Mouse (Mus musculus): ENCODE measurements at regions not wholly inside any gene's neighbourhood (a gene's known extent, or its start where the extent isn't known, plus 50 kb on each side); places are given as distances from the start of the nearest gene placed in this dataset.

DNA sequence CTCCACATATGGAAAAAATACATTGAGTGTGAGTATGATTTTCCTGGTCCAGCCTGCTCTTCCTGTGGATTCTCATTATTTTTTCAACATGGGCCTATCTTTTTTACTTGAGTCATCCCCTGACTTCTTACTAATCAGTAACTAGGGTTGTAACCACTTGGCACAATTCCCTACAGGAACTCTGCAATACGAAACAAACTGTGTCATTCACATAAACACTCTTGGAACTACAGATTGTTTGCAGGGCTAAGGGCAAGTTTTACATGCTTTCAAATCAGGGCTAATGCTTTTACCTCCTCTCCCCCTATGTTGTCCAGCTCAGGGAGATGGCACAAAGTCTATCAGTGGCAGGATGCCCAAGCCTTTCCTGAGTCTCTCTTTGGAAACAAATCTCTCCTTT is 178.4 kb upstream of the Fam19a1 start:
- Histone ChIP-seq H3K4me1 (ENCODE audit: control insufficient read depth, insufficient read depth, low read length) (no peaks in the 10 kb centered on the region), H3K27ac (ENCODE audit: insufficient read depth, low read length) (no peak overlapping the region), H3K4me3 (ENCODE audit: insufficient read depth, low read length) (no peak overlapping the region)
- TF ChIP-seq CTCF (IDR thresholded peaks at IDR 0.05; ENCODE audit: borderline replicate concordance, insufficient read depth, low read length), result no peak
- TF ChIP-seq POLR2A (IDR thresholded peaks at IDR 0.05; ENCODE audit: low read depth, low read length), result no peak

DNA sequence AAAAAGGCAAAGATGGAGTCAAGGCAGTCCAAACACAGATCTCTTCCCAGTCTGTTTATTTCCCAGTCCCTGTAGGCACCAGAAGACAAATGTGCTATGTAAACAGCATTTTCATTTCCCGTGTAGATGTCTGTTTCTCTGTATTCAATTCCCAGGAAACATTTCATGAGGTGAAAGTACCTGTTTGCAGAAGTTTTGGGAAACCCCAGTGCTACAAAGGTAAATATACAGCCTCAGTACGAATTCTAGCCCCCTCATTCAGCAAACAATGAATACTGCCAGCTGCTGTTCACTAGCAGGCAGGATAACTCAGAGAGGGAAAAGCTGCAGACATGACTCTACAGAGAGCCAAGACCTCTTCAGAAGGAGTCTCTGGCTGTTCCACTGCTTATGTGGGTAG is 176.4 kb upstream of the Fam19a1 start:
- Histone ChIP-seq H3K4me3 (ENCODE audit: insufficient read depth, low read length) (no peak overlapping the region), H3K27ac (ENCODE audit: insufficient read depth, low read length) (no peak overlapping the region), H3K4me1 (ENCODE audit: control insufficient read depth, insufficient read depth, low read length) (no peaks in the 10 kb centered on the region)
- no peak for TF ChIP-seq POLR2A (IDR thresholded peaks at IDR 0.05; ENCODE audit: low read depth, low read length)
- no peak for TF ChIP-seq CTCF (IDR thresholded peaks at IDR 0.05; ENCODE audit: borderline replicate concordance, insufficient read depth, low read length)

DNA sequence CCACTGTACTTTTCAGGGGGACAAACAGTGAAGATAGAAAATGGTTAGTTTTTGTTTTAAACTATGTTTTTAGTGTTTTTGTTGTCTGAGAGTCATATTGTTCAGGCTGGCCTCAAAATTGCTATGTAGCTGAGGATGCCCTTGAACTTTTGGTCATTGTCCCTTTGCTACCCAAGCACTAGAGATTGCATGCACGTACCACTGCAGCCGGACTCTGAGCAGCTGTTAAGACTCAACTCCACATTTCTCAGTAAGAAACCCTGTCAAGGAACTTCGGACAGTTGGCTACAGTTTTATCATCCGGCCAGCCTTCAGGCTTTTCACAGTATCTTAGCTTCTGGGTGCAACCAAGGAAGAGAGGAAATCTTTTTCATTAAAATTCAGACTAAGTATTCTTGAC is 173.9 kb upstream of the Fam19a1 start:
- Histone ChIP-seq H3K27ac (ENCODE audit: insufficient read depth, low read length) (no peak overlapping the region), H3K4me1 (ENCODE audit: control insufficient read depth, insufficient read depth, low read length) (no peaks in the 10 kb centered on the region), H3K4me3 (ENCODE audit: insufficient read depth, low read length) (no peak overlapping the region)
- TF ChIP-seq POLR2A (IDR thresholded peaks at IDR 0.05; ENCODE audit: low read depth, low read length) (no peak), CTCF (IDR thresholded peaks at IDR 0.05; ENCODE audit: borderline replicate concordance, insufficient read depth, low read length) (no peak)

DNA sequence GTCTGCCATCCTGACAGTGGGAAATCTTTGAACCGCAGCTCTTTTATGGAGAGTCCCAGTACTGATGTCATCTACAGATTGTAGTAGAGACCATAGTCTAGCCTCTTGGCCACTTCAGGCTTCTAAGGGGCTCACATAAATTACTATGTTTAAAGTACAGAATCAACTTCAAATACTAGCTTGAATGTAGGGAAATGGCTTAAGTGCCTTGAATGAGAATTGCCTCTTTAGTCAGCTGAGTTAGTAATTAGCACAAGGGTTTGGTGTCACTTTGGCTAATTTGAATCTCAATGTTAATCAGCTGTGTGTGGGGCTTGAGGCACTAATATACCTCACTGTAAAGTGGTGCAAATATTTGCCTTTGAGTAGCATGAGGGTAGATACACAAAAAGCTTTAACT is 152.2 kb upstream of the Fam19a1 start:
- TF ChIP-seq CTCF (IDR thresholded peaks at IDR 0.05; ENCODE audit: borderline replicate concordance, insufficient read depth, low read length) (no peak), POLR2A (IDR thresholded peaks at IDR 0.05; ENCODE audit: low read depth, low read length) (no peak)
- Histone ChIP-seq H3K27ac (ENCODE audit: insufficient read depth, low read length) (no peak overlapping the region), H3K4me3 (ENCODE audit: insufficient read depth, low read length) (no peak overlapping the region), H3K4me1 (ENCODE audit: control insufficient read depth, insufficient read depth, low read length) (no peaks in the 10 kb centered on the region)

DNA sequence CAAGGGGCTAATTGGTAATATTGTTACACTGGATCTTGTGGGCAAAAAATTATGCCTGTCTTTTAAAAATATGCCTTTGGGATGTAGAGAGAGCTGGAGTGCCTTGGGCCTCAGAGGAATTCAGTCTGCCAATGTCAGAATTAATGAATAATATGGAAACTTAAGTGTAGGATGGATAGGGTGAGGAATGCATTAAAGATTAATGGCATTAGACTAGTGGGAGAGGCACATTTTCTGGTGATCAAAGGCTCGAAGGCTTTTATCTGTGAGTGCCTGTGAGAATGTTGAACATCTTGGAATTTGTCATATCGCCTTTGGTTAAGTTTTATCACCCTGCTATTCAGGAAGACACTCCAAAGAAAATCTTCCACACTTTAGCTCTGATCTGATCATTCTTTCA is 146.7 kb upstream of the Fam19a1 start:
- Histone ChIP-seq H3K4me1 (ENCODE audit: control insufficient read depth, insufficient read depth, low read length) (no peaks in the 10 kb centered on the region), H3K4me3 (ENCODE audit: insufficient read depth, low read length) (no peak overlapping the region), H3K27ac (ENCODE audit: insufficient read depth, low read length) (no peak overlapping the region)
- TF ChIP-seq POLR2A (IDR thresholded peaks at IDR 0.05; ENCODE audit: low read depth, low read length) (no peak), CTCF (IDR thresholded peaks at IDR 0.05; ENCODE audit: borderline replicate concordance, insufficient read depth, low read length) (no peak)

DNA sequence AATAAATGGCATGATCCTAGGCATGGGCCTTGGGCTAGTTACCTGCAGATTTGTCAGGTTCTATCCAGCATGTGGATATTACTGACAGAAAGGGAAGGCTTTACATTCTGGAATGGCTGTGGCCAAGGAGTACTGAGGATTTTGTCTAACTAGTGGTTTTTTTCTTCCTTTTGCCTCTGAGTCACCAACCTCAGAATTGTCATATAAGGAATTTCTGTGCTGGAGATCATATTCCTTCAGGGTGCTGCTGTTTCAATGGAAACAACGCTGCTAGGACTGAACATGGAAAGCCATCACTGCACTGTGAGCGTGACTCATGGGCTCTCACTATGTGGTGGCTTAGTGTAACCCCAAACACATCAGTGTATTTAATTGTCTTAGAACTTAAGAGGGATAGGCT is 137.0 kb upstream of the Fam19a1 start:
- Histone ChIP-seq H3K27ac (ENCODE audit: insufficient read depth, low read length) (peak overlapping the region; percentile 83), H3K4me1 (ENCODE audit: control insufficient read depth, insufficient read depth, low read length) (peaks cover 7% of the 10 kb centered on the region), H3K4me3 (ENCODE audit: insufficient read depth, low read length) (no peak overlapping the region)
- TF ChIP-seq CTCF (IDR thresholded peaks at IDR 0.05; ENCODE audit: borderline replicate concordance, insufficient read depth, low read length), result no peak
- TF ChIP-seq POLR2A (IDR thresholded peaks at IDR 0.05; ENCODE audit: low read depth, low read length), result no peak

DNA sequence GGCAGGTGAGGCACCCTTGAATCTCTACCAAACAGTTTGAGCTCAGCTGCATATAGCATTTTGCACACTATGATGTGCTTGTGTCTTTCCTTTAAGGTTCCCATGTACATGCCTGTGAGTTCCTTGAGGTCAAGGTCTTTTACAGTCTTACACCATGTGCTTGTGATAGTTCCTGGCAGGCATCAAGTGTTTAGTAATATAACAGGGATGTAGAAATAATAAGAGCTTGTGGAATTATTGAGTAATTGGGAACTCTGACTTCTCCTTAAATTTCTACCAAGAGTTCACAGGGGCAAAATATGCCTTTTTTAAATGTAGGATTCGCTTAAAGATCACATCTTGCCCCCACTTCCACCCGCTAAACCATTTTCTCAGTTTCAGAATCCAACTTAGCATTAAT is 115.9 kb upstream of the Fam19a1 start:
- Histone ChIP-seq H3K4me1 (ENCODE audit: control insufficient read depth, insufficient read depth, low read length) (no peaks in the 10 kb centered on the region), H3K4me3 (ENCODE audit: insufficient read depth, low read length) (no peak overlapping the region), H3K27ac (ENCODE audit: insufficient read depth, low read length) (no peak overlapping the region)
- TF ChIP-seq POLR2A (IDR thresholded peaks at IDR 0.05; ENCODE audit: low read depth, low read length) (no peak), CTCF (IDR thresholded peaks at IDR 0.05; ENCODE audit: borderline replicate concordance, insufficient read depth, low read length) (no peak)

DNA sequence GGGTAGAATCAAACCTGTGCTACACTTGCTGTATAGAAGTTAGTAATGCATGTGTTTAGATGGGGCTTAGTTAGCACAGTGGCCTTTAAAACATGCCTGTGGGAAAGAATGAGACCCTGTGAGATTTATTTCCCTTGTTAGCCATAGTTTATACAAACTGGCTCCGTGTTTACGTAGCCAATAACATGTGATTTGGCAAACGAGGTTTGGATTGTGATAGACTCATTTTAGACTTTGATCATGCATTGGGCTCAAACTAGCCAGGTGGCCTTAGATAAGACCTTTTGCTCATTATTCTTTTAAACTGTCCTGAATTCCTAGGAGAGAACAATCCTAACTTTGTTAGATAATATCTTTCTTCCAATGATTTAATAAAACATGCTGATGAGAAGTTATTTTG is 115.2 kb upstream of the Fam19a1 start:
- Histone ChIP-seq H3K4me1 (ENCODE audit: control insufficient read depth, insufficient read depth, low read length) (no peaks in the 10 kb centered on the region), H3K4me3 (ENCODE audit: insufficient read depth, low read length) (no peak overlapping the region), H3K27ac (ENCODE audit: insufficient read depth, low read length) (no peak overlapping the region)
- no peak for TF ChIP-seq POLR2A (IDR thresholded peaks at IDR 0.05; ENCODE audit: low read depth, low read length)
- TF ChIP-seq CTCF (IDR thresholded peaks at IDR 0.05; ENCODE audit: borderline replicate concordance, insufficient read depth, low read length), result no peak

DNA sequence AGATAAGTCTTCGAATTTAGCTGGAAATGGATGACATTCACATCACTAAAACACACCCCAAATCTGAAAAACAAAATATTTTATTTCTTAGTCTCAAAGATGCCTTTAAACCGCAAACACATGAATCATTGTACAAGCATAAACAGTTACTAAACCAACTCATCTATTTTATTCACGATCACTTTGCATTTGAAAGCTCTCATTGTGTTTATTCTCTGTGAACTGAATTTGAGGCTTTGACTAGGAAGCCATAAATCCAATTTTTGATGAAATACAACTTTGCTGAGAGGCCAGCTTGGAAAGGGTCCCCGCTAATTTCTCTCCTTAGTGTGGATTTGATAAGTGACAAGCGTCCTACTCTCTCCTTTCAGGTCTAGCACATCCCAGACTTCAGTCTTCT is 113.5 kb upstream of the Fam19a1 start:
- Histone ChIP-seq H3K27ac (ENCODE audit: insufficient read depth, low read length) (no peak overlapping the region), H3K4me1 (ENCODE audit: control insufficient read depth, insufficient read depth, low read length) (no peaks in the 10 kb centered on the region), H3K4me3 (ENCODE audit: insufficient read depth, low read length) (no peak overlapping the region)
- TF ChIP-seq CTCF (IDR thresholded peaks at IDR 0.05; ENCODE audit: borderline replicate concordance, insufficient read depth, low read length) (no peak), POLR2A (IDR thresholded peaks at IDR 0.05; ENCODE audit: low read depth, low read length) (no peak)

DNA sequence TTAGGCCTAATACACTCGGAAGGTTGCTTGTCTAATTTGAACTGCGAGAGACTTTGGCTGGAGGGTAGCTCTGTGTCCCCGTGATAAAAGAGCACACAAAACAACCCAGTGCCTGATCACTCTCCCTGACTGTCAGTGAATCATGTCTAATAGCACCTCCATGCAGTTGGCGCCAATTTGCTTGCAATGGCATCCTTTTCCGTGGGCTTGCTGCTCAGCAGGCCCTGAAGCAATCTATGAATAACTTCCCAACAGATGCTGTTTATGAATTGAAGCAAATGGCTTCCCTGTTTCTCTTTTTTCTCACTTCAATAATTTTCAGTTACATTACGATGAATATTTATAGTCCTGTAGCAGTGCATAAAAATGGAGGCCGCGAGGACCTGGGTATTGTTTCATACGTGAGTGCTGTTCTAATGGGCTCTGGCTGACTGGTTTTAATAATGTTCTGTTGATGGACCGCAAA is 112.9 kb upstream of the Fam19a1 start:
- H3K4me3 ChIP-seq (ENCODE audit: insufficient read depth, low read length), result no peak overlapping the region
- TF ChIP-seq POLR2A (IDR thresholded peaks at IDR 0.05; ENCODE audit: low read depth, low read length) (no peak), CTCF (IDR thresholded peaks at IDR 0.05; ENCODE audit: borderline replicate concordance, insufficient read depth, low read length) (no peak)
- H3K27ac ChIP-seq (ENCODE audit: insufficient read depth, low read length), result no peak overlapping the region
- no peaks in the 10 kb centered on the region for H3K4me1 ChIP-seq (ENCODE audit: control insufficient read depth, insufficient read depth, low read length)

DNA sequence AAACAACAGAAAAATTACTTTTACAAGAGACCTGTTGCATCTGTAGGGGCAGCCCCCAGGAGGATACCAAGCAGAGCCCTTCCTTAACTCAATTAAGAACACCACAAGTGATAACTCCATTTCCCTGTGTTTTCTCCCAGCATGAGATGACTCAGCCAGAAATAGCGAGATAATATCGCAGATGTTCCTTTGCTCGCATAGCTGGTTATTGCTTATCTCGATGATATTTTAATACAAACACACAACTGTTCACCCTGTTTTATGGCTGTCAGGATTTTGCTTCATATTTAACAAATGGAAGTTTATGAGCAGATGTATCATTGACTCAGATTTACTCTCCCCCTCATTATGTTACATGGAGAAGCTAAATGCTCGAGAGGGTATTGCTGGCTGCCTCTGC is 101.7 kb upstream of the Fam19a1 start:
- TF ChIP-seq CTCF (IDR thresholded peaks at IDR 0.05; ENCODE audit: borderline replicate concordance, insufficient read depth, low read length) (no peak), POLR2A (IDR thresholded peaks at IDR 0.05; ENCODE audit: low read depth, low read length) (no peak)
- H3K4me1 ChIP-seq (ENCODE audit: control insufficient read depth, insufficient read depth, low read length), result no peaks in the 10 kb centered on the region
- no peak overlapping the region for H3K27ac ChIP-seq (ENCODE audit: insufficient read depth, low read length)
- no peak overlapping the region for H3K4me3 ChIP-seq (ENCODE audit: insufficient read depth, low read length)

Data from embryonic fibroblast, embryonic 13.5 days (primary cell).